Mouse (Mus musculus): ENCODE results near the gene Irf7.

GRCm38 (mm10) chr7:141301386-141301785 is 35.1 kb upstream of the Irf7 start:
- TF ChIP-seq CTCF (IDR thresholded peaks at IDR 0.05; ENCODE audit: control insufficient read depth, insufficient read depth, insufficient replicate concordance, low read depth, low read length) (no peak), POLR2A (IDR thresholded peaks at IDR 0.05; ENCODE audit: control insufficient read depth, low read depth, low read length) (no peak)
